Mouse (Mus musculus): ENCODE data around the gene Slc22a5. TPM values are rescaled to one million over a fixed set of nuclear protein-coding genes. Genes with fewer than 3 reads are reported as not detected.

Gene Slc22a5
- polyA plus RNA-seq, 1 experiment: 5.1 TPM

- TF ChIP-seq REST (IDR thresholded peaks at IDR 0.05; ENCODE audit: insufficient read depth, insufficient read length): no peak
- TF ChIP-seq SRF (IDR thresholded peaks at IDR 0.05; ENCODE audit: control insufficient read depth, insufficient read length, low read depth): no peak
- no peak for TF ChIP-seq TCF3 (IDR thresholded peaks at IDR 0.05; ENCODE audit: insufficient read length, low read depth)
- TF ChIP-seq TCF12 (IDR thresholded peaks at IDR 0.05; ENCODE audit: insufficient read depth, poor library complexity, severe bottlenecking): no peak
- TF ChIP-seq MYOG (IDR thresholded peaks at IDR 0.05; ENCODE audit: control insufficient read depth in 1 of 3, insufficient read depth in 1 of 3, insufficient read length in 2 of 3, low read depth in 2 of 3): no peak
- TF ChIP-seq POLR2A (IDR thresholded peaks at IDR 0.05; ENCODE audit: insufficient read length, low read depth): no peak
- Histone ChIP-seq H3K36me3 (ENCODE audit: control insufficient read depth, insufficient read depth) (no peaks in the 10 kb centered on the region), H3ac (ENCODE audit: control insufficient read depth, insufficient read length) (no peak overlapping the region), H3K4me3 (no peak overlapping the region), H3K27me3 (ENCODE audit: control insufficient read depth, insufficient read depth, insufficient read length) (no peaks in the 10 kb centered on the region), H3K79me2 (ENCODE audit: control insufficient read depth, insufficient read depth) (no peaks in the 10 kb centered on the region), H3K4me2 (ENCODE audit: low read depth) (peak overlapping the region; percentile 45)
Observed at GRCm38 (mm10) chr11:53849588-53850320, 41.7 kb downstream of the Slc22a5 start.

- Histone ChIP-seq H3K4me2 (ENCODE audit: low read depth) (no peak overlapping the region), H3K27me3 (ENCODE audit: control insufficient read depth, insufficient read depth, insufficient read length) (no peaks in the 10 kb centered on the region), H3ac (ENCODE audit: control insufficient read depth, insufficient read length) (no peak overlapping the region), H3K36me3 (ENCODE audit: control insufficient read depth, insufficient read depth) (no peaks in the 10 kb centered on the region), H3K79me2 (ENCODE audit: control insufficient read depth, insufficient read depth) (no peaks in the 10 kb centered on the region), H3K4me3 (no peak overlapping the region)
- TF ChIP-seq MYOD1 (IDR thresholded peaks at IDR 0.05; ENCODE audit: control insufficient read depth in 1 of 3, insufficient read length in 2 of 3, low read depth in 2 of 3) (no peak), REST (IDR thresholded peaks at IDR 0.05; ENCODE audit: insufficient read depth, insufficient read length) (no peak), TCF12 (IDR thresholded peaks at IDR 0.05; ENCODE audit: insufficient read depth, poor library complexity, severe bottlenecking) (no peak), SRF (IDR thresholded peaks at IDR 0.05; ENCODE audit: control insufficient read depth, insufficient read length, low read depth) (no peak), POLR2AphosphoS2 (IDR thresholded peaks at IDR 0.05; ENCODE audit: insufficient read length, low read depth) (no peak), POLR2A (IDR thresholded peaks at IDR 0.05; ENCODE audit: insufficient read length, low read depth) (no peak), TCF3 (IDR thresholded peaks at IDR 0.05; ENCODE audit: insufficient read length, low read depth) (no peak), CEBPB (IDR thresholded peaks at IDR 0.05; ENCODE audit: insufficient read depth, poor library complexity, severe bottlenecking) (no peak), E2F4 (IDR thresholded peaks at IDR 0.05; ENCODE audit: insufficient read depth) (no peak), MYOG (IDR thresholded peaks at IDR 0.05; ENCODE audit: control insufficient read depth in 1 of 3, insufficient read depth in 1 of 3, insufficient read length in 2 of 3, low read depth in 2 of 3) (no peak), USF1 (IDR thresholded peaks at IDR 0.05; ENCODE audit: low read depth) (no peak)
Observed at GRCm38 (mm10) chr11:53845680-53846079, 45.8 kb downstream of the Slc22a5 start.

- peak in 2 of 3 experiments; percentile 65 to 70 for TF ChIP-seq MYOD1 (IDR thresholded peaks at IDR 0.05; ENCODE audit: control insufficient read depth in 1 of 3, insufficient read length in 2 of 3, low read depth in 2 of 3)
- TF ChIP-seq USF1 (IDR thresholded peaks at IDR 0.05; ENCODE audit: low read depth): no peak
- no peak for TF ChIP-seq CEBPB (IDR thresholded peaks at IDR 0.05; ENCODE audit: insufficient read depth, poor library complexity, severe bottlenecking)
- no peak for TF ChIP-seq POLR2A (IDR thresholded peaks at IDR 0.05; ENCODE audit: insufficient read length, low read depth)
- no peak for TF ChIP-seq TCF3 (IDR thresholded peaks at IDR 0.05; ENCODE audit: insufficient read length, low read depth)
- TF ChIP-seq SRF (IDR thresholded peaks at IDR 0.05; ENCODE audit: control insufficient read depth, insufficient read length, low read depth): no peak
- TF ChIP-seq MYOG (IDR thresholded peaks at IDR 0.05; ENCODE audit: control insufficient read depth in 1 of 3, insufficient read depth in 1 of 3, insufficient read length in 2 of 3, low read depth in 2 of 3): peak in 2 of 3 experiments; percentile 38 to 75
- TF ChIP-seq TCF12 (IDR thresholded peaks at IDR 0.05; ENCODE audit: insufficient read depth, poor library complexity, severe bottlenecking): no peak
- no peak for TF ChIP-seq E2F4 (IDR thresholded peaks at IDR 0.05; ENCODE audit: insufficient read depth)
- TF ChIP-seq MAX (IDR thresholded peaks at IDR 0.05; ENCODE audit: low read depth): no peak
- TF ChIP-seq REST (IDR thresholded peaks at IDR 0.05; ENCODE audit: insufficient read depth, insufficient read length): no peak
- TF ChIP-seq POLR2AphosphoS2 (IDR thresholded peaks at IDR 0.05; ENCODE audit: insufficient read length, low read depth): no peak
- Histone ChIP-seq H3ac (ENCODE audit: control insufficient read depth, insufficient read length) (no peak overlapping the region), H3K36me3 (ENCODE audit: control insufficient read depth, insufficient read depth) (no peaks in the 10 kb centered on the region), H3K79me2 (ENCODE audit: control insufficient read depth, insufficient read depth) (no peaks in the 10 kb centered on the region), H3K4me3 (no peak overlapping the region), H3K27me3 (ENCODE audit: control insufficient read depth, insufficient read depth, insufficient read length) (no peaks in the 10 kb centered on the region), H3K4me2 (ENCODE audit: low read depth) (no peak overlapping the region)
Observed at GRCm38 (mm10) chr11:53843106-53843505, 48.4 kb downstream of the Slc22a5 start.

GRCm38 (mm10) chr11:53842161-53842581 is 49.3 kb downstream of the Slc22a5 start:
- no peak overlapping the region for H3ac ChIP-seq (ENCODE audit: control insufficient read depth, insufficient read length)
- no peak overlapping the region for H3K4me2 ChIP-seq (ENCODE audit: low read depth)
- no peaks in the 10 kb centered on the region for H3K36me3 ChIP-seq (ENCODE audit: control insufficient read depth, insufficient read depth)
- H3K79me2 ChIP-seq (ENCODE audit: control insufficient read depth, insufficient read depth): no peaks in the 10 kb centered on the region
- no peaks in the 10 kb centered on the region for H3K27me3 ChIP-seq (ENCODE audit: control insufficient read depth, insufficient read depth, insufficient read length)
- no peak overlapping the region for H3K4me3 ChIP-seq
- no peak for TF ChIP-seq SRF (IDR thresholded peaks at IDR 0.05; ENCODE audit: control insufficient read depth, insufficient read length, low read depth)
- no peak for TF ChIP-seq POLR2A (IDR thresholded peaks at IDR 0.05; ENCODE audit: insufficient read length, low read depth)
- peak in 1 of 3 experiments; percentile 11 for TF ChIP-seq MYOG (IDR thresholded peaks at IDR 0.05; ENCODE audit: control insufficient read depth in 1 of 3, insufficient read depth in 1 of 3, insufficient read length in 2 of 3, low read depth in 2 of 3)
- no peak for TF ChIP-seq POLR2AphosphoS2 (IDR thresholded peaks at IDR 0.05; ENCODE audit: insufficient read length, low read depth)
- no peak for TF ChIP-seq E2F4 (IDR thresholded peaks at IDR 0.05; ENCODE audit: insufficient read depth)
- no peak for TF ChIP-seq USF1 (IDR thresholded peaks at IDR 0.05; ENCODE audit: low read depth)
- peak in 2 of 3 experiments; percentile 23 to 28 for TF ChIP-seq MYOD1 (IDR thresholded peaks at IDR 0.05; ENCODE audit: control insufficient read depth in 1 of 3, insufficient read length in 2 of 3, low read depth in 2 of 3)
- no peak for TF ChIP-seq CEBPB (IDR thresholded peaks at IDR 0.05; ENCODE audit: insufficient read depth, poor library complexity, severe bottlenecking)
- TF ChIP-seq TCF3 (IDR thresholded peaks at IDR 0.05; ENCODE audit: insufficient read length, low read depth): no peak
- TF ChIP-seq REST (IDR thresholded peaks at IDR 0.05; ENCODE audit: insufficient read depth, insufficient read length): no peak
